Mouse (Mus musculus): Measurements from ENCODE around the gene Skap1. TPM values are rescaled to one million over a fixed set of nuclear protein-coding genes. Genes with fewer than 3 reads are reported as not detected.

The Skap1 gene
- total and polyA plus RNA-seq, 3 experiments, result not detected

DNA sequence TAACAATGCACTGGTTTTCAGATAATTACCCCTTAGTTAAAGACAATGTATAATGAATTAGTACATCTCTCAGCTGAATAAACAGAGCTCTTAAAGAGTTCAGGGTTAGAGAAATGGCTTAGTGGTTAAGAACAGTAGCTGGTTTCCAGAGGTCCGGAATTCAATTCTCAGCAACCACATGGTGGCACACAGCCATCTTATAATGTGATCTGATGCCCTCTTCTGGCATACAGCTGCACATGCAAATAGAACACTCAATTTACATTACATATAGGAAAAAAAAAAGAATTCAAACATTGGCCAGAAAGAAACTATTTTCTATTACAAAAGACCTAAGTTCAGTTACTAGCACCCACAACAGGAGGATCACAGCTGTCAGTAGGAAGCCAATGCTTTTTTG is 332.2 kb downstream of the Skap1 start (continued):
- TF ChIP-seq MYB (IDR thresholded peaks at IDR 0.05; ENCODE audit: low read depth, low read length), result no peak

DNA sequence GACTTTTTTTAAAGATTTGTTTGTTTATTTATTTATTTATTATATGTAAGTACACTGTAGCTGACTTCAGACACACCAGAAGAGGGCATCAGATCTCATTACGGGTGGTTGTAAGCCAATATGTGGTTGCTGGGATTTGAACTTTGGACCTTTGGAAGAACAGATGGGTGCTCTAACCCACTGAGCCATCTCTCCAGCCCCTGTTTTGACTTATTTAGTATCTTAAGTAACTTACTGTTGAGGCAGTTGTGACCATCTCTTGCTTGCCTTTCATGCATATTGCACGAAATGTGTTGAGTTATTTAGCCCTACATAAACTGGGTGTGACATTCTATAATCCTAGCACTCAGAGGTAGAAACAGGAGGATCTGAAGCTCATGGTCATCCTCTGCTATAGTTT is 335.1 kb downstream of the Skap1 start:
- H3K27me3 ChIP-seq (ENCODE audit: control insufficient read depth in 1 of 2, insufficient read depth in 2 of 2, low read length in 2 of 2), result no peaks in the 10 kb centered on the region
- no peak for TF ChIP-seq ZMIZ1 (IDR thresholded peaks at IDR 0.05; ENCODE audit: low read depth, low read length)
- TF ChIP-seq TBP (IDR thresholded peaks at IDR 0.05; ENCODE audit: low read depth, low read length), result peak; percentile 84
- TF ChIP-seq TAL1 (IDR thresholded peaks at IDR 0.05; ENCODE audit: low read length), result no peak
- TF ChIP-seq MAX (IDR thresholded peaks at IDR 0.05; ENCODE audit: low read length), result no peak
- no peak for TF ChIP-seq ZKSCAN1 (IDR thresholded peaks at IDR 0.05; ENCODE audit: low read depth, low read length)
- no peak for TF ChIP-seq MAFK (IDR thresholded peaks at IDR 0.05; ENCODE audit: borderline replicate concordance, low read depth, low read length)
- no peak for TF ChIP-seq HCFC1 (IDR thresholded peaks at IDR 0.05; ENCODE audit: low read depth, low read length)
- peaks cover 26% of the 10 kb centered on the region for H3K79me2 ChIP-seq (ENCODE audit: control insufficient read depth, insufficient read depth, low read length, poor library complexity)
- H3K4me3 ChIP-seq (ENCODE audit: control insufficient read depth in 1 of 2, insufficient read depth in 1 of 2, low read depth in 2 of 2, low read length in 2 of 2), result no peak overlapping the region
- DNase-seq (ENCODE audit: low read depth, low spot score), result no peak
- H3K36me3 ChIP-seq (ENCODE audit: control insufficient read depth in 1 of 2, insufficient read depth in 2 of 2, low read length in 2 of 2), result peaks cover 9 to 31% of the 10 kb centered on the region in 2 experiments
- no peaks in the 10 kb centered on the region; a peak in 1 of 4 replicates for H3K4me1 ChIP-seq (ENCODE audit: control insufficient read depth in 1 of 2, insufficient read depth in 2 of 2, low read length in 2 of 2)
- H3K27ac ChIP-seq (ENCODE audit: control insufficient read depth, low read depth, low read length), result no peak overlapping the region
- no peaks in the 10 kb centered on the region for H3K9me3 ChIP-seq (replicated peaks; ENCODE audit: insufficient read depth, low read length)
- H3K9ac ChIP-seq (ENCODE audit: control insufficient read depth, low read depth, low read length, poor library complexity, severe bottlenecking), result no peak overlapping the region

DNA sequence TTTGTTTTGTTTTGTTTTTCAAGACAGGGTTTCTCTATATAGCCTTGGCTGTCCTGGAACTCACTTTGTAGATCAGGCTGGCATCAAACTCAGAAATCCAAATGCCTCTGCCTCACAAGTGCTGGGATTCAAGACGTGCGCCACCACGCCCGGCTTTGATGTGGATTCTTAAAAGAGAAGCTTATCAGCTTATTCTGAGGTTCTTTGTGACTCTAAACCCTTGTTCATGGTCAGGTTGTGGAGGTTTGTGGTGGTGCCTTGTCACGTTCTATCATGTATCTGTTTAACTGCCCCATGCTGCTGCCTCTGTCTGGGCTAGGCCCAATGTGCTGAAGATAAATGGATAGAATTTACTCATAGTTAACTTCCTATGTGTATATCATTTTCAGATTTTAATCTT is 341.2 kb downstream of the Skap1 start:
- Histone ChIP-seq H3K27ac (ENCODE audit: control insufficient read depth, low read depth, low read length) (no peak overlapping the region), H3K4me3 (ENCODE audit: control insufficient read depth in 1 of 2, insufficient read depth in 1 of 2, low read depth in 2 of 2, low read length in 2 of 2) (no peak overlapping the region), H3K27me3 (ENCODE audit: control insufficient read depth in 1 of 2, insufficient read depth in 2 of 2, low read length in 2 of 2) (no peaks in the 10 kb centered on the region), H3K9ac (ENCODE audit: control insufficient read depth, low read depth, low read length, poor library complexity, severe bottlenecking) (no peak overlapping the region), H3K4me1 (ENCODE audit: control insufficient read depth in 1 of 2, insufficient read depth in 2 of 2, low read length in 2 of 2) (peaks cover 3 to 4% of the 10 kb centered on the region in 2 experiments; a peak in 2 of 4 replicates), H3K79me2 (ENCODE audit: control insufficient read depth, insufficient read depth, low read length, poor library complexity) (no peaks in the 10 kb centered on the region), H3K36me3 (ENCODE audit: control insufficient read depth in 1 of 2, insufficient read depth in 2 of 2, low read length in 2 of 2) (peaks cover 19 to 51% of the 10 kb centered on the region in 2 experiments), H3K9me3 (replicated peaks; ENCODE audit: insufficient read depth, low read length) (no peaks in the 10 kb centered on the region)
- peak; percentile 47 for DNase-seq (ENCODE audit: low read depth, low spot score)
- peak; percentile 43; the same call in 1 of the 2 replicates for TF ChIP-seq TBP (IDR thresholded peaks at IDR 0.05; ENCODE audit: low read depth, low read length)
- no peak for TF ChIP-seq SMC3 (IDR thresholded peaks at IDR 0.05; ENCODE audit: low read depth, low read length)
- TF ChIP-seq KAT2A (conservative IDR thresholded peaks at IDR 0.05; ENCODE audit: low read depth, low read length), result no peak

DNA sequence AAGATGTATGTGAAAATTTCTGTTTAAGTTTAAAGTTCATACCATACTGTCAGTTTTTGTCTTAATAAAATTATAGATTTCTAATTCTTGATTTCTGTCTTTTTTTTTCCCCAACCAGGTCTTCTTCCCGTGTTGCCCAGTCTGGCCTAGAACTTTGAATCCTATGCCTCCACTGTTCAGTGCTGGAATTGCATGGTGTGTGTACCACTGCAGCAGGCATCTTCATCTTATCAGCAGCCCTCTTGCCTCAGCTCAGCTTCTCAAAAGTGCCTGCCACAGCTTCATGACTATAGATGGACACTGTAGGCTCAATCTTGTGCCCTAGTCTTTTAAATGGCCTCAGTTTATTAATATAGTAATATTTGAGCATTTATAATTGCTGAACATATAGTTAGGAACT is 343.7 kb downstream of the Skap1 start:
- TF ChIP-seq CTCF (IDR thresholded peaks at IDR 0.05 in 2 of 3, conservative IDR thresholded peaks at IDR 0.05 in 1 of 3; ENCODE audit: control insufficient read depth in 1 of 3, insufficient read depth in 1 of 3, low read depth in 2 of 3, low read length in 3 of 3, poor library complexity in 1 of 3, severe bottlenecking in 1 of 3), result peak in 2 of 3 experiments; percentile 23 to 44; a peak in 3 of 6 replicates
- no peak for TF ChIP-seq TAL1 (IDR thresholded peaks at IDR 0.05; ENCODE audit: low read length)
- 0 out of 2 replicates have a peak, but pooled peaks have one; percentile 23 for TF ChIP-seq GATA1 (IDR thresholded peaks at IDR 0.05; ENCODE audit: low read depth, low read length)
- no peak for TF ChIP-seq ELF1 (IDR thresholded peaks at IDR 0.05; ENCODE audit: low read depth, low read length)
- no peak for TF ChIP-seq MEF2A (IDR thresholded peaks at IDR 0.05; ENCODE audit: extremely low read depth, insufficient replicate concordance, low read depth, low read length, poor library complexity, severe bottlenecking)
- DNase-seq (ENCODE audit: low read depth, low spot score), result peak; percentile 70
- no peaks in the 10 kb centered on the region for H3K9me3 ChIP-seq (replicated peaks; ENCODE audit: insufficient read depth, low read length)
- H3K79me2 ChIP-seq (ENCODE audit: control insufficient read depth, insufficient read depth, low read length, poor library complexity), result no peaks in the 10 kb centered on the region
- no peaks in the 10 kb centered on the region for H3K27me3 ChIP-seq (ENCODE audit: control insufficient read depth in 1 of 2, insufficient read depth in 2 of 2, low read length in 2 of 2)
- peaks cover 13 to 35% of the 10 kb centered on the region in 2 experiments for H3K36me3 ChIP-seq (ENCODE audit: control insufficient read depth in 1 of 2, insufficient read depth in 2 of 2, low read length in 2 of 2)
- no peak overlapping the region for H3K9ac ChIP-seq (ENCODE audit: control insufficient read depth, low read depth, low read length, poor library complexity, severe bottlenecking)
- peaks cover 3 to 4% of the 10 kb centered on the region in 2 experiments; a peak in 2 of 4 replicates for H3K4me1 ChIP-seq (ENCODE audit: control insufficient read depth in 1 of 2, insufficient read depth in 2 of 2, low read length in 2 of 2)
- no peak overlapping the region for H3K27ac ChIP-seq (ENCODE audit: control insufficient read depth, low read depth, low read length)
- no peak overlapping the region for H3K4me3 ChIP-seq (ENCODE audit: control insufficient read depth in 1 of 2, insufficient read depth in 1 of 2, low read depth in 2 of 2, low read length in 2 of 2)
